Mouse (Mus musculus): ENCODE data around the gene Fbxw21. TPM values are rescaled to one million over a fixed set of nuclear protein-coding genes. Genes with fewer than 3 reads are reported as not detected.

Gene Fbxw21
- polyA plus RNA-seq, 1 experiment, result not detected

- Histone ChIP-seq H3K4me1 (ENCODE audit: control insufficient read depth, insufficient read depth, low read length) (no peaks in the 10 kb centered on the region), H3K4me3 (replicated peaks; ENCODE audit: extremely low read depth, low read depth, low read length) (no peak overlapping the region)
- 67% methylated on average over 4 of the region's 4 CpGs for WGBS
- DNase-seq, result no peak
- TF ChIP-seq POLR2A (IDR thresholded peaks at IDR 0.05; ENCODE audit: borderline replicate concordance, extremely low read depth, low read depth, low read length), result no peak
- no peak for TF ChIP-seq CTCF (IDR thresholded peaks at IDR 0.05; ENCODE audit: insufficient read depth, low read length)
These were observed 34.8 kb downstream of the Fbxw21 start for GRCm38 (mm10) chr9:109127076-109127475.

DNA sequence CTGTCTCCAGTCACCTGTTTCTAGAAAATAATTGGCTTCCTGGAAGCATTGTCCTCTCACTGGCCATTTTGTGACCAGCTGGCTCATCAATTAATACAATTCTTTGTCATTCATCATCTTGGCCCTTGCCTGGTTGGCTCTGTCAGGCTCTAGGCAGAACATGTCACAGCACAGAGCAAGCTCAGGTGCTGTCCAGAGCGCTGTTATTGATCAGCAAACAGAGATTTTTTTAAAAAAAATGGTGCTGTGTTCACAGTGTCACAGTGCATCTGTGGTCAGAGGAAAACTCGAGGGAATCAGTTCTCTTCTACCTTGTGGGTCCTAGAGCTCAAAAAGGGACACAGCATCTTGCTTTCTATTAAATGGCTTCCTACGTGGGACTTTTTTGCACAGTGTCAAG is 36.4 kb downstream of the Fbxw21 start:
- H3K4me1 ChIP-seq (ENCODE audit: control insufficient read depth, insufficient read depth, low read length), result no peaks in the 10 kb centered on the region
- 67% methylated on average over 3 of the region's 3 CpGs for WGBS
- TF ChIP-seq POLR2A (IDR thresholded peaks at IDR 0.05; ENCODE audit: borderline replicate concordance, extremely low read depth, low read depth, low read length), result no peak
- TF ChIP-seq CTCF (IDR thresholded peaks at IDR 0.05; ENCODE audit: insufficient read depth, low read length), result no peak
- no peak overlapping the region for H3K4me3 ChIP-seq (replicated peaks; ENCODE audit: extremely low read depth, low read depth, low read length)
- DNase-seq, result no peak

GRCm38 (mm10) chr9:109125043-109125442 is 36.8 kb downstream of the Fbxw21 start:
- DNase-seq, result no peak
- TF ChIP-seq POLR2A (IDR thresholded peaks at IDR 0.05; ENCODE audit: borderline replicate concordance, extremely low read depth, low read depth, low read length), result no peak
- no peak overlapping the region for H3K4me3 ChIP-seq (replicated peaks; ENCODE audit: extremely low read depth, low read depth, low read length)
- no peaks in the 10 kb centered on the region for H3K4me1 ChIP-seq (ENCODE audit: control insufficient read depth, insufficient read depth, low read length)
- WGBS, result 72% methylated on average over 2 of the region's 2 CpGs

DNA sequence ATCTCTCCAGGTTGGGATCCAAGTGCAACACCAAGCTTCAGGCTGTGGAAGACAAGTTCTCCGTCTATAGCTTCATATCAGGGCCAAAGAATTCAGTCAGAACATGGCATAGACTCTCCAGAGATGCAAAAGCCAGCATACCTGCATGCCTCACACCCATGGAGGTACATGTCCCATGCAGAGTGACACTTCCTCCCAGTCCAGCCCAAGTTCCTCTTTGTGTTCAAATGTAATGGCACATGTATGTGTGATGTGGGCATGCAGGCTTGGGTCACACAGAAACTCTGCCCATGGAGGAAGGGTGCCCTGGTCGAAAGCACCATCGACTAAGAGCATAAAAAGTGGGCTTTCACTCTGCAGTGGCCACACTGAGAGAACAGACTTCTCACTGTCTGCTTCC is 37.7 kb downstream of the Fbxw21 start:
- 80% methylated on average over 3 of the region's 3 CpGs for WGBS
- no peak for TF ChIP-seq POLR2A (IDR thresholded peaks at IDR 0.05; ENCODE audit: borderline replicate concordance, extremely low read depth, low read depth, low read length)
- TF ChIP-seq CTCF (IDR thresholded peaks at IDR 0.05; ENCODE audit: insufficient read depth, low read length), result no peak
- no peak overlapping the region for H3K4me3 ChIP-seq (replicated peaks; ENCODE audit: extremely low read depth, low read depth, low read length)
- DNase-seq, result no peak
- peaks cover 3% of the 10 kb centered on the region for H3K4me1 ChIP-seq (ENCODE audit: control insufficient read depth, insufficient read depth, low read length)

GRCm38 (mm10) chr9:109123266-109123665 is 38.6 kb downstream of the Fbxw21 start:
- WGBS, result 26% methylated on average over 6 of the region's 6 CpGs
- no peak overlapping the region for H3K4me3 ChIP-seq (replicated peaks; ENCODE audit: extremely low read depth, low read depth, low read length)
- DNase-seq, result peak; percentile 14
- no peak for TF ChIP-seq POLR2A (IDR thresholded peaks at IDR 0.05; ENCODE audit: borderline replicate concordance, extremely low read depth, low read depth, low read length)
- no peak for TF ChIP-seq CTCF (IDR thresholded peaks at IDR 0.05; ENCODE audit: insufficient read depth, low read length)
- peaks cover 3% of the 10 kb centered on the region for H3K4me1 ChIP-seq (ENCODE audit: control insufficient read depth, insufficient read depth, low read length)

DNA sequence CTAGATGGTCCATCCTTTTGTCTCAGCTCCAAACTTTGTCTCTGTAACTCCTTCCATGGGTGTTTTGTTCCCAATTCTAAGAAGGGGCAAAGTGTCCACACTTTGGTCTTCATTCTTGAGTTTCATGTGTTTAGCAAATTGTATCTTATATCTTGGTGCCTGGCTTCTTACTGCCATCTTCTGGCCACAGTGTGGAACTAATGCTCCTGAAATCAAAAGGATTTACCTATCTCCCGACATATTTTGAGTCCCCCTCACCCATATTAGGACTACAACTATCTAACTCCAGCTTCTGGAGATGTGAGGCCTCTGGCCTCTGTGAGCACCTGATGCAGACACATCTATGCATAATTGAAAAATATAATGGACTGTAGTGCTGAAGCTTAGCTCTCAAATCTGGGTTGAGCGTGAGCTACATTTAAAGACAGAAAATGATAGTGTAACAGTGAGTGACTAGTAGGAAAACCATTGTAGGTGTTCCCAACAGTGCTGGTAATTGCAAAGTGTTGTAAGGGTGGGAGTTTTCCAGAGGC is 39.2 kb downstream of the Fbxw21 start:
- peak; percentile 22; the same call in 1 of the 2 replicates for TF ChIP-seq CTCF (IDR thresholded peaks at IDR 0.05; ENCODE audit: insufficient read depth, low read length)
- TF ChIP-seq POLR2A (IDR thresholded peaks at IDR 0.05; ENCODE audit: borderline replicate concordance, extremely low read depth, low read depth, low read length), result no peak
- 41% methylated on average over 2 of the region's 2 CpGs for WGBS
- peak; percentile 24 for DNase-seq
- Histone ChIP-seq H3K4me1 (ENCODE audit: control insufficient read depth, insufficient read depth, low read length) (peaks cover 5% of the 10 kb centered on the region), H3K4me3 (replicated peaks; ENCODE audit: extremely low read depth, low read depth, low read length) (no peak overlapping the region)

- 82% methylated on average over 6 of the region's 6 CpGs for WGBS
- TF ChIP-seq CTCF (IDR thresholded peaks at IDR 0.05; ENCODE audit: insufficient read depth, low read length), result no peak
- no peak for TF ChIP-seq POLR2A (IDR thresholded peaks at IDR 0.05; ENCODE audit: borderline replicate concordance, extremely low read depth, low read depth, low read length)
- no peak overlapping the region for H3K4me3 ChIP-seq (replicated peaks; ENCODE audit: extremely low read depth, low read depth, low read length)
- H3K4me1 ChIP-seq (ENCODE audit: control insufficient read depth, insufficient read depth, low read length), result peaks cover 5% of the 10 kb centered on the region
- DNase-seq, result no peak
These were observed 40.9 kb downstream of the Fbxw21 start for GRCm38 (mm10) chr9:109120956-109121355.

GRCm38 (mm10) chr9:109119571-109119970 is 42.3 kb downstream of the Fbxw21 start:
- Histone ChIP-seq H3K4me1 (ENCODE audit: control insufficient read depth, insufficient read depth, low read length) (peaks cover 5% of the 10 kb centered on the region), H3K4me3 (replicated peaks; ENCODE audit: extremely low read depth, low read depth, low read length) (no peak overlapping the region)
- WGBS, result 69% methylated on average over 9 of the region's 9 CpGs
- TF ChIP-seq CTCF (IDR thresholded peaks at IDR 0.05; ENCODE audit: insufficient read depth, low read length), result no peak
- no peak for TF ChIP-seq POLR2A (IDR thresholded peaks at IDR 0.05; ENCODE audit: borderline replicate concordance, extremely low read depth, low read depth, low read length)
- DNase-seq, result peak; percentile 15

DNA sequence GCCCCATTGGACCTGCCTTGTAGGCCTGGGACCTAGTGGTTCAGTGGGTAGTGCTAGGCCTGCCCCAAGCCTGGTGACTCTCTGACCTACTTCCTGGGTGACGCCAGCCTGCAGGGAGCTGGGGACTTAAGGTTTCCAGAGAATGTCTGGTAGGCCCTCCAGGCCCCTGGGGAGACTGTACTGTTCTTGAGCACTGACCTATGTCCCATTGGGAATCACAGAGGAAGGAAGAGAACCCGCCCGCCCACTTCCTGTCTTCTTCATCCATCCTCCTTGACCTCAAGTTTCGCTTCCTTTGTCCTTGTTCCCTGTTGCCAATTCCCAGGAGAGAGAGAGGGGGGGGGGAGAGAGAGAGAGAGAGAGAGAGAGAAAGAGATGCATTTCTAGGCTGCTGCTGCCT is 43.7 kb downstream of the Fbxw21 start:
- DNase-seq, result peak; percentile 14
- H3K4me3 ChIP-seq (replicated peaks; ENCODE audit: extremely low read depth, low read depth, low read length), result no peak overlapping the region
- TF ChIP-seq CTCF (IDR thresholded peaks at IDR 0.05; ENCODE audit: insufficient read depth, low read length), result no peak
- 68% methylated on average over 4 of the region's 4 CpGs for WGBS
- H3K4me1 ChIP-seq (ENCODE audit: control insufficient read depth, insufficient read depth, low read length), result peaks cover 5% of the 10 kb centered on the region

GRCm38 (mm10) chr9:109116205-109116604 is 45.6 kb downstream of the Fbxw21 start:
- TF ChIP-seq CTCF (IDR thresholded peaks at IDR 0.05; ENCODE audit: insufficient read depth, low read length) (no peak), POLR2A (IDR thresholded peaks at IDR 0.05; ENCODE audit: borderline replicate concordance, extremely low read depth, low read depth, low read length) (no peak)
- DNase-seq, result no peak
- Histone ChIP-seq H3K4me1 (ENCODE audit: control insufficient read depth, insufficient read depth, low read length) (peaks cover 5% of the 10 kb centered on the region), H3K4me3 (replicated peaks; ENCODE audit: extremely low read depth, low read depth, low read length) (no peak overlapping the region)
- 84% methylated on average over 10 of the region's 10 CpGs for WGBS
